Mouse (Mus musculus) gastrocnemius, postnatal 10 days (tissue): ENCODE measurements around the gene Rhox2h. TPM values are rescaled to one million over a fixed set of nuclear protein-coding genes. Genes with fewer than 3 reads are reported as not detected.
"Not testable (repeated sequence)": the region's sequence is repeated elsewhere in the genome, so short reads cannot be mapped to it uniquely, and the experiment has no call there.

Experiments used
- DNase-seq: peaks from one replicate; pipeline ENCODE4 v3.0.0; 2021; ENCODE audit warnings: mixed read lengths
- long read RNA-seq, 2 experiments: library from polyadenylated mRNA; stranded (forward); transcript quantifications; one replicate each; pipeline ENCODE4 v2.0.0; 2021
- total RNA-seq, 2 experiments: library from RNA; stranded (reverse); gene quantifications; 2 replicates each; pipeline ENCODE4 v1.2.3; 2021

Rhox2h gene
- total RNA-seq, result not detected
- long read RNA-seq, experiment 1, result 0 reads
- long read RNA-seq, experiment 2, result 0 reads

- DNase-seq, result not testable (repeated sequence)
These were observed at the start of gene Rhox2h for GRCm38 (mm10) chrX:37673177-37673576. TSS of gene Rhox2h (minus strand) at chrX:37673277.

- DNase-seq, result no peak
These were observed 28.8 kb upstream of the Rhox2h start for GRCm38 (mm10) chrX:37701821-37702387.

GRCm38 (mm10) chrX:37692261-37692660 lies 19.2 kb upstream of the Rhox2h start:
- DNase-seq, result no peak

- DNase-seq, result no peak
These were observed 10.1 kb upstream of the Rhox2h start for GRCm38 (mm10) chrX:37683031-37683715.

- not testable (repeated sequence) for DNase-seq
These were observed 4.4 kb downstream of the Rhox2h start, which contains the start of gene Rhox3h for GRCm38 (mm10) chrX:37668664-37669063. TSS of gene Rhox3h (minus strand) at chrX:37668764.

GRCm38 (mm10) chrX:37651227-37651626 lies 21.9 kb downstream of the Rhox2h start, which contains the start of gene Rhox4g:
TSS of gene Rhox4g (minus strand) at chrX:37651327.
- not testable (repeated sequence) for DNase-seq

GRCm38 (mm10) chrX:37643370-37643769 lies 29.7 kb downstream of the Rhox2h start, which contains the start of gene Rhox2g:
TSS of gene Rhox2g (minus strand) at chrX:37643470.
- not testable (repeated sequence) for DNase-seq

- not testable (repeated sequence) for DNase-seq
These were observed 44.6 kb downstream of the Rhox2h start, which contains the start of gene Rhox3g for GRCm38 (mm10) chrX:37628512-37628911. TSS of gene Rhox3g (minus strand) at chrX:37628612.

Other genes with a start within 250 kb of the Rhox2h start
- not detected for gene Rhox4b, start 240.8 kb downstream of the Rhox2h start, total RNA-seq
- gene Rhox2c, start 219.6 kb downstream of the Rhox2h start, total RNA-seq, result not detected
- not detected for gene Rhox3c, start 214.7 kb downstream of the Rhox2h start, total RNA-seq
- not detected for gene Rhox4c, start 192.9 kb downstream of the Rhox2h start, total RNA-seq
- gene Rhox2d, start 179.8 kb downstream of the Rhox2h start, total RNA-seq, result not detected
- not detected for gene Rhox4d, start 158.9 kb downstream of the Rhox2h start, total RNA-seq
- gene Rhox2e, start 142.8 kb downstream of the Rhox2h start, total RNA-seq, result not detected
- gene Rhox3e, start 131.3 kb downstream of the Rhox2h start, total RNA-seq, result under 1 TPM in 1 of 2 experiments, not detected in 1; 0.52 TPM
- gene Rhox4e, start 115.9 kb downstream of the Rhox2h start, total RNA-seq, result not detected
- not detected for gene Rhox2f, start 101.9 kb downstream of the Rhox2h start, total RNA-seq
- gene Rhox3f, start 92.3 kb downstream of the Rhox2h start, total RNA-seq, result not detected
- not detected for gene Rhox4f, start 65.6 kb downstream of the Rhox2h start, total RNA-seq
- gene Rhox3g, start 44.7 kb downstream of the Rhox2h start, total RNA-seq, result not detected
- gene Rhox2g, start 29.8 kb downstream of the Rhox2h start, total RNA-seq, result not detected
- not detected for gene Rhox4g, start 21.9 kb downstream of the Rhox2h start, total RNA-seq
- gene Rhox3h, start 4.5 kb downstream of the Rhox2h start, total RNA-seq, result not detected
- gene Rhox5, start 131.6 kb upstream of the Rhox2h start, total RNA-seq, result not detected
- not detected for gene Rhox6, start 153.6 kb upstream of the Rhox2h start, total RNA-seq
- not detected for gene Rhox7a, start 158.4 kb upstream of the Rhox2h start, total RNA-seq
- gene Rhox8, start 205.7 kb upstream of the Rhox2h start, total RNA-seq, result not detected
- not detected for gene Rhox7b, start 224.0 kb upstream of the Rhox2h start, total RNA-seq
- gene Rhox9, start 228.5 kb upstream of the Rhox2h start, total RNA-seq, result not detected